Mouse (Mus musculus): ENCODE data around the gene H2-M10.2. TPM values are rescaled to one million over a fixed set of nuclear protein-coding genes. Genes with fewer than 3 reads are reported as not detected.

The H2-M10.2 gene
- 1 to 10 TPM in 1 of 2 experiments, under 1 TPM in 1; 0.33 to 2.3 TPM for polyA plus RNA-seq (2017; shearing (Covaris generic))

GRCm38 (mm10) chr17:36286390-36286789 is at the start of gene H2-M10.2:
TSS of gene H2-M10.2 (minus strand) at chr17:36286490.

GRCm38 (mm10) chr17:36326055-36326454 is 39.8 kb upstream of the H2-M10.2 start, which contains the start of gene H2-M10.1:
TSS of gene H2-M10.1 (minus strand) at chr17:36326155.

GRCm38 (mm10) chr17:36271586-36272256 is 14.6 kb downstream of the H2-M10.2 start, which contains the start of gene Trim39:
TSS of gene Trim39 (minus strand) at chr17:36272247.

GRCm38 (mm10) chr17:36257969-36258368 is 28.3 kb downstream of the H2-M10.2 start, which contains the start of gene Rpp21:
TSS of gene Rpp21 (minus strand) at chr17:36258069.

Other genes with a start within 250 kb of the H2-M10.2 start
- 100 to 1,000 TPM; 196 to 203 TPM for gene H2-T22, start 243.7 kb downstream of the H2-M10.2 start, polyA plus RNA-seq (2017; shearing (Covaris generic))
- gene Gm6034, start 243.5 kb downstream of the H2-M10.2 start, polyA plus RNA-seq (2017; shearing (Covaris generic)), result under 1 TPM; 0.31 to 0.40 TPM
- gene Gm11127, start 228.1 kb downstream of the H2-M10.2 start, polyA plus RNA-seq (2017; shearing (Covaris generic)), result not detected
- gene Gm19684, start 164.8 kb downstream of the H2-M10.2 start, polyA plus RNA-seq (2017; shearing (Covaris generic)), result 1 to 10 TPM in 1 of 2 experiments, under 1 TPM in 1; 0.40 to 1.5 TPM
- gene Gm7030, start 157.1 kb downstream of the H2-M10.2 start, polyA plus RNA-seq (2017; shearing (Covaris generic)), result not detected
- gene Gm8909, start 118.0 kb downstream of the H2-M10.2 start, polyA plus RNA-seq (2017; shearing (Covaris generic)), result 10 to 100 TPM in 1 of 2 experiments, 1 to 10 TPM in 1; 9.1 to 12.6 TPM
- gene H2-T3, start 96.2 kb downstream of the H2-M10.2 start, polyA plus RNA-seq (2017; shearing (Covaris generic)), result under 1 TPM; 0.69 to 0.95 TPM
- gene Rpp21, start 28.4 kb downstream of the H2-M10.2 start, polyA plus RNA-seq (2017; shearing (Covaris generic)), result 100 to 1,000 TPM; 154 to 160 TPM
- gene Trim39, start 14.2 kb downstream of the H2-M10.2 start, polyA plus RNA-seq (2017; shearing (Covaris generic)), result 10 to 100 TPM; 24.0 to 31.9 TPM
- not detected for gene H2-M10.1, start 39.7 kb upstream of the H2-M10.2 start, polyA plus RNA-seq (2017; shearing (Covaris generic))
- not detected for gene H2-M10.3, start 81.9 kb upstream of the H2-M10.2 start, polyA plus RNA-seq (2017; shearing (Covaris generic))
- gene H2-M10.4, start 175.8 kb upstream of the H2-M10.2 start, polyA plus RNA-seq (2017; shearing (Covaris generic)), result not detected